Mouse (Mus musculus) CH12.LX (cell line): ENCODE data around the gene Klhl8.
A peak's percentile ranks its signal among the peaks of the same experiment; 100 is the strongest.

Experiments
- CTCF ChIP-seq, 2 experiments: IDR thresholded peaks in 1 of 2; conservative IDR thresholded peaks in 1 of 2; 2 replicates each; pipeline ENCODE4 v1.5.1; 2011 to 2012; ENCODE audit warnings: low read depth in 2 of 2, low read length in 2 of 2, improper control_type of control experiment in 1 of 2, inconsistent platforms in 1 of 2, mild to moderate bottlenecking in 1 of 2, moderate library complexity in 1 of 2
- ELF1 ChIP-seq: IDR thresholded peaks from 2 replicates; pipeline ENCODE4 v1.6.1; 2014; ENCODE audit warnings: low read depth, mild to moderate bottlenecking, inconsistent platforms, low read length, improper control_type of control experiment
- EP300 ChIP-seq: IDR thresholded peaks from 2 replicates; pipeline ENCODE4 v1.6.1; 2011; ENCODE audit warnings: low read length, improper control_type of control experiment
- HCFC1 ChIP-seq: IDR thresholded peaks from 2 replicates; pipeline ENCODE4 v1.6.1; 2012; ENCODE audit warnings: low read depth, mild to moderate bottlenecking, inconsistent platforms, low read length, improper control_type of control experiment
- KAT2A ChIP-seq: IDR thresholded peaks from 2 replicates; pipeline ENCODE4 v1.6.1; 2012; ENCODE audit warnings: low read length, improper control_type of control experiment, inconsistent platforms; ENCODE audit not compliant: insufficient replicate concordance
- MYC ChIP-seq: IDR thresholded peaks from 2 replicates; pipeline ENCODE4 v1.6.1; 2011; ENCODE audit warnings: low read depth, mild to moderate bottlenecking, improper control_type of control experiment, low read length
- NRF1 ChIP-seq: IDR thresholded peaks from 2 replicates; pipeline ENCODE4 v1.6.1; 2014; ENCODE audit warnings: low read depth, mild to moderate bottlenecking, inconsistent platforms, low read length, improper control_type of control experiment, moderate library complexity
- POLR2A ChIP-seq: IDR thresholded peaks from 2 replicates; pipeline ENCODE4 v1.6.1; 2011; ENCODE audit warnings: low read depth, mild to moderate bottlenecking, improper control_type of control experiment, low read length
- POLR2AphosphoS2 ChIP-seq: IDR thresholded peaks from 2 replicates; pipeline ENCODE4 v1.6.1; 2011; ENCODE audit warnings: low read depth, low read length, improper control_type of control experiment
- TCF12 ChIP-seq: IDR thresholded peaks from 2 replicates; pipeline ENCODE4 v1.6.1; 2014; ENCODE audit warnings: low read depth, mild to moderate bottlenecking, inconsistent platforms, low read length, improper control_type of control experiment

- TF ChIP-seq KAT2A (no peak), CTCF (conservative IDR thresholded peaks at IDR 0.05 in 1 of 2, IDR thresholded peaks at IDR 0.05 in 1 of 2; ENCODE audit: low read depth in 2 of 2, low read length in 2 of 2) (peak in 1 of 2 experiments; percentile 48; a peak in 2 of 4 replicates), NRF1 (no peak), POLR2AphosphoS2 (no peak), HCFC1 (no peak), TCF12 (no peak), ELF1 (no peak), EP300 (no peak), POLR2A (no peak), MYC (no peak)
Measured at GRCm38 (mm10) chr5:103830886-103831285, 80.2 kb downstream of the Klhl8 start.
